Mouse (Mus musculus) E14TG2a.4 (cell line): ENCODE measurements around the gene Glod4.

Source experiments
- CTCF ChIP-seq: conservative IDR thresholded peaks from 2 replicates; pipeline ENCODE4 v1.5.1; 2014; ENCODE audit warnings: low read length
- NANOG ChIP-seq: IDR thresholded peaks from 2 replicates; pipeline ENCODE4 v1.6.1; 2014; ENCODE audit warnings: borderline replicate concordance, low read length, mixed read lengths
- POU5F1 ChIP-seq: IDR thresholded peaks from 2 replicates; pipeline ENCODE4 v1.6.1; 2014; ENCODE audit warnings: low read length, borderline replicate concordance

- TF ChIP-seq CTCF (no peak), NANOG (no peak), POU5F1 (no peak)
Observed at GRCm38 (mm10) chr11:76216681-76217389, 26.7 kb downstream of the Glod4 start.
